Mouse (Mus musculus) gastrocnemius, adult 2 months (tissue): ENCODE data around the gene Isg20l2. TPM values are rescaled to one million over a fixed set of nuclear protein-coding genes. Genes with fewer than 3 reads are reported as not detected.
"Not testable (repeated sequence)": the region's sequence is repeated elsewhere in the genome, so short reads cannot be mapped to it uniquely, and the experiment has no call there.

Experiments used
- DNase-seq: peaks from one replicate; pipeline ENCODE4 v3.0.0; 2022
- H3K27ac ChIP-seq: fragments of 200-600 bp; 2 replicates; pipeline ENCODE4 v1.8.1; 2022; ENCODE audit warnings: mild to moderate bottlenecking
- H3K4me3 ChIP-seq: fragments of 200-600 bp; 2 replicates; pipeline ENCODE4 v1.8.1; 2022; ENCODE audit warnings: mild to moderate bottlenecking, moderate library complexity
- CTCF ChIP-seq: fragments of 200-600 bp; IDR thresholded peaks from 2 replicates; pipeline ENCODE4 v1.8.1; 2022; ENCODE audit warnings: antibody characterized with exemption, mild to moderate bottlenecking, moderate library complexity
- intact Hi-C: fragments of 180-260 bp; cut with DNase I; formaldehyde crosslinking; loops from one replicate; pipeline ENCODE4 v1.15.1; 2025
- total RNA-seq, 2 experiments: library from RNA; stranded (reverse); gene quantifications; 2 replicates each; pipeline ENCODE4 v1.2.3; 2021

The Isg20l2 gene
- total RNA-seq, 2 experiments from 2014 or later = 7.6 to 8.1 TPM

- Histone ChIP-seq H3K4me3 (no peak overlapping the region), H3K27ac (no peak overlapping the region)
- DNase-seq = no peak
- intact Hi-C loops = no loop called here
- TF ChIP-seq CTCF = no peak
These were observed 29.0 kb upstream of the Isg20l2 start for GRCm38 (mm10) chr3:87901036-87901624.

GRCm38 (mm10) chr3:87901959-87902358 is 28.2 kb upstream of the Isg20l2 start:
- intact Hi-C loops = not testable (repeated sequence)

GRCm38 (mm10) chr3:87903821-87904220 is 26.3 kb upstream of the Isg20l2 start:
- DNase-seq = no peak
- no peak for TF ChIP-seq CTCF
- H3K4me3 ChIP-seq = no peak overlapping the region
- no peak overlapping the region for H3K27ac ChIP-seq
- intact Hi-C loops = no loop called here

More at GRCm38 (mm10) chr3:87901959-87902358, 28.2 kb upstream of the Isg20l2 start:
- not testable (repeated sequence) for H3K4me3 ChIP-seq, H3K27ac ChIP-seq, DNase-seq

- peak within 1 kb of the TSS; percentile 99 for H3K4me3 ChIP-seq
- DNase-seq = peak; percentile 98
- intact Hi-C loops = loop anchor here (1.0 kb wide), 1 partner anchor 24 kb away; the partner anchor contains the start of genes Isg20l2 and Rrnad1
- peak within 1 kb of the TSS; percentile 100 for H3K27ac ChIP-seq
- TF ChIP-seq CTCF = 0 out of 2 replicates have a peak, but pooled peaks have one; percentile 8
These were observed 24.1 kb upstream of the Isg20l2 start, which contains the start of gene Hdgf for GRCm38 (mm10) chr3:87905880-87906485. TSS of gene Hdgf (plus strand) at chr3:87906321.

- peak; percentile 92 for DNase-seq
- intact Hi-C loops = loop anchor here (1.0 kb wide), 1 partner anchor 24 kb away; the partner anchor contains the start of genes Isg20l2 and Rrnad1
- Histone ChIP-seq H3K4me3 (peak overlapping the region; percentile 99), H3K27ac (peak overlapping the region; percentile 100)
- TF ChIP-seq CTCF = no peak
These were observed 23.5 kb upstream of the Isg20l2 start for GRCm38 (mm10) chr3:87906601-87906980.

GRCm38 (mm10) chr3:87906981-87907857 is 22.9 kb upstream of the Isg20l2 start:
- TF ChIP-seq CTCF = no peak
- Histone ChIP-seq H3K4me3 (peak overlapping the region; percentile 99), H3K27ac (peak overlapping the region; percentile 100)
- DNase-seq = peak; percentile 65
- intact Hi-C loops = loop anchor here (1.0 kb wide), 1 partner anchor 23 kb away; the partner anchor contains the start of genes Isg20l2 and Rrnad1

- no peak for DNase-seq
- Histone ChIP-seq H3K4me3 (peak overlapping the region; percentile 99), H3K27ac (peak overlapping the region; percentile 100)
- intact Hi-C loops = no loop called here
- no peak for TF ChIP-seq CTCF
These were observed 22.2 kb upstream of the Isg20l2 start for GRCm38 (mm10) chr3:87907906-87908305.

- no peak for TF ChIP-seq CTCF
- DNase-seq = no peak
- H3K4me3 ChIP-seq = peak overlapping the region; percentile 79
- intact Hi-C loops = no loop called here
- peak overlapping the region; percentile 100 for H3K27ac ChIP-seq
These were observed 20.7 kb upstream of the Isg20l2 start for GRCm38 (mm10) chr3:87909381-87909780.

- TF ChIP-seq CTCF = no peak
- DNase-seq = no peak
- Histone ChIP-seq H3K4me3 (peak overlapping the region; percentile 79), H3K27ac (peak overlapping the region; percentile 100)
- intact Hi-C loops = no loop called here
These were observed 20.2 kb upstream of the Isg20l2 start for GRCm38 (mm10) chr3:87909874-87910273.

GRCm38 (mm10) chr3:87910573-87911141 is 19.5 kb upstream of the Isg20l2 start:
- DNase-seq = peak; percentile 85
- no peak for TF ChIP-seq CTCF
- intact Hi-C loops = no loop called here
- peak overlapping the region; percentile 100 for H3K27ac ChIP-seq
- H3K4me3 ChIP-seq = peak overlapping the region; percentile 79

- no peak for TF ChIP-seq CTCF
- intact Hi-C loops = no loop called here
- Histone ChIP-seq H3K4me3 (no peak overlapping the region), H3K27ac (no peak overlapping the region)
- no peak for DNase-seq
These were observed 16.6 kb upstream of the Isg20l2 start for GRCm38 (mm10) chr3:87913491-87913890.

- H3K4me3 ChIP-seq = no peak overlapping the region
- intact Hi-C loops = no loop called here
- no peak for TF ChIP-seq CTCF
- no peak overlapping the region for H3K27ac ChIP-seq
- no peak for DNase-seq
These were observed 16.2 kb upstream of the Isg20l2 start for GRCm38 (mm10) chr3:87913891-87914290.
